In the genomic region with DNA sequence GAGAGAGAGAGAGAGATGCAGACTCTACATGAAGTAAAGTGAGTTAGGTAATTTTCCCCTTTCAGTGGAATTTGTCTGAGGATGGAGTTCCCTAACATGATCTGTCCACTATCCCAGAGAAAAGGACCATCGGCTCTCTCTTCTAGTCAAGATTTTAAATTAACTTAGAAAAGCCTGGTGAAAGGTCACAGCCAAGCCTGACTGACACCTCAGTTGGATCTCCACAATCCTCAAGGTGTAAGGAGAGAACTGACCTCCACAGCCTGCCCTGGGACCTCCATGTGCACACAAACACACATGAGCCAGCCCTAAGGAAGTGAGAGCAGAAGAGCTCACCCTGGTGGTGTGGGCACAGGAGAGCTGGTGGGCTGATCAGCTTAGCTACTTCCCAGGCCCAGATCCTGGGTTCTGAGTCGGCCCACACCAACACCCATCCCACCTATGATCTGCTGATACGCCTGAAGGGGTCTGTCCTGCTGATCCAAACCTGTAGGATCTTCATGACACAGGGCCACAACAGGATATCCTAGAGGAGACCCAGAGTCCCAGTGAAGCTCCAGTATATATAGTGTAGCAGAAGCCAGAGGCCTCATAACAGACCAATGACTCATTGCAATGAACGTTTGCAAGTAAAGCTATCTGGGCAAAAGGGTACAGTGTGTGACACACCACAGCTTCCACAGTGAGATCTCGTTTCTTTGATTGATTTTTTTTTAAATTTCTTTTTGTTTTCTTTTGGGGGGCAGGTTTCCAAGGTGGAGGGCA, we compare ENCODE assay signal across 18 mouse cellular contexts. TPM values are rescaled to one million over a fixed set of nuclear protein-coding genes. Genes with fewer than 3 reads are reported as not detected.
A peak's percentile ranks its signal among the peaks of the same experiment; 100 is the strongest.
DNase-seq lines count a peak whose midpoint lies in the region; ATAC-seq and TF ChIP-seq lines count a peak whose summit lies in the region.
"Had no signal": no experiment of that assay in that cellular context is flagged by ENCODE, and none has a peak within 500 bp of the region (broad histone marks: within the 10 kb centered on the region; RNA-seq: fewer than 3 reads in every experiment).

No protein-coding gene starts in this region.

- no peak for DNase-seq in heart, postnatal 0 days (ENCODE audit: low spot score)
- no peak for DNase-seq in heart, postnatal 14 days
- peak; percentile 32 for DNase-seq in urinary bladder, adult 2 months (ENCODE audit: low spot score)
- DNase-seq in urinary bladder, postnatal 10 days (ENCODE audit: low spot score): no peak
- peak; percentile 42 for DNase-seq in yolk sac, embryonic 10.5 days (ENCODE audit: low spot score)
- no peak for DNase-seq in hindbrain, embryonic 10.5 days (ENCODE audit: low spot score)
- DNase-seq in hindbrain, embryonic 11.5 days (ENCODE audit: low spot score): no peak
- DNase-seq: adrenal gland, postnatal 10 days; gastrocnemius, postnatal 14 days; spleen, adult 18-20 months had no signal

- H3K4me2 ChIP-seq in heart, postnatal 0 days (ENCODE audit: low read depth, low read length): no peak overlapping the region
- H3K4me2 ChIP-seq in intestine, postnatal 0 days (replicated peaks; ENCODE audit: low read depth): no peak overlapping the region
- no peak overlapping the region for H3K4me2 ChIP-seq in hindbrain, embryonic 11.5 days (replicated peaks; ENCODE audit: low read depth, low read length)
- H3K4me2 ChIP-seq: forebrain, embryonic 15.5 days; heart, embryonic 15.5 days; limb, embryonic 13.5 days; lung, embryonic 15.5 days; midbrain, embryonic 13.5 days; neural tube, embryonic 12.5 days had no signal

- H3K9ac ChIP-seq in heart, postnatal 0 days (replicated peaks; ENCODE audit: low read depth, low read length): no peak overlapping the region
- H3K9ac ChIP-seq in intestine, postnatal 0 days (ENCODE audit: low read depth, low read length): no peak overlapping the region
- H3K9ac ChIP-seq in hindbrain, embryonic 11.5 days (ENCODE audit: low read depth, low read length): no peak overlapping the region
- H3K9ac ChIP-seq: forebrain, embryonic 15.5 days; heart, embryonic 15.5 days; limb, embryonic 13.5 days; lung, embryonic 15.5 days; midbrain, embryonic 13.5 days; neural tube, embryonic 12.5 days had no signal

- 60% methylated on average over 5 of the region's 5 CpGs for WGBS in heart, postnatal 0 days
- 47% methylated on average over 5 of the region's 5 CpGs for WGBS in intestine, postnatal 0 days
- 84% methylated on average over 5 of the region's 5 CpGs for WGBS in hindbrain, embryonic 10.5 days
- 78% methylated on average over 5 of the region's 5 CpGs for WGBS in hindbrain, embryonic 11.5 days

- no peaks in the 10 kb centered on the region for H3K27me3 ChIP-seq in heart, postnatal 0 days (ENCODE audit: control insufficient read depth, insufficient read depth, low read length)
- no peaks in the 10 kb centered on the region for H3K27me3 ChIP-seq in intestine, postnatal 0 days (replicated peaks; ENCODE audit: control insufficient read depth, insufficient read depth, low read length)
- no peaks in the 10 kb centered on the region for H3K27me3 ChIP-seq in hindbrain, embryonic 10.5 days (ENCODE audit: insufficient read depth, poor library complexity, severe bottlenecking)
- H3K27me3 ChIP-seq in hindbrain, embryonic 11.5 days (ENCODE audit: control insufficient read depth, insufficient read depth, low read length): no peaks in the 10 kb centered on the region
- H3K27me3 ChIP-seq: forebrain, embryonic 15.5 days; heart, embryonic 15.5 days; limb, embryonic 13.5 days; lung, embryonic 15.5 days; midbrain, embryonic 13.5 days; neural tube, embryonic 12.5 days had no signal

- H3K9me3 ChIP-seq in heart, postnatal 0 days (replicated peaks; ENCODE audit: control insufficient read depth, low read length): no peaks in the 10 kb centered on the region
- H3K9me3 ChIP-seq in intestine, postnatal 0 days (ENCODE audit: control insufficient read depth): no peaks in the 10 kb centered on the region
- H3K9me3 ChIP-seq in hindbrain, embryonic 10.5 days: no peaks in the 10 kb centered on the region
- H3K9me3 ChIP-seq in hindbrain, embryonic 11.5 days (ENCODE audit: control insufficient read depth, low read length): no peaks in the 10 kb centered on the region
- H3K9me3 ChIP-seq: forebrain, embryonic 15.5 days; heart, embryonic 15.5 days; limb, embryonic 13.5 days; lung, embryonic 15.5 days; midbrain, embryonic 13.5 days; neural tube, embryonic 12.5 days had no signal

- intact Hi-C loops in heart, postnatal 14 days (cut with DNase I): no loop called here

- TF ChIP-seq EP300 in heart, postnatal 0 days (IDR thresholded peaks at IDR 0.05; ENCODE audit: low read depth): no peak

- peak; percentile 82 for ATAC-seq in heart, postnatal 0 days (ENCODE audit: insufficient read depth, low read depth)
- ATAC-seq in intestine, postnatal 0 days: peak; percentile 78
- ATAC-seq in hindbrain, embryonic 11.5 days (ENCODE audit: low FRiP score): no peak
- ATAC-seq: CD4-positive, CD25-positive, alpha-beta regulatory T cell, adult 4 months; forebrain, embryonic 15.5 days; midbrain, embryonic 13.5 days had no signal

- no peaks in the 10 kb centered on the region for H3K4me1 ChIP-seq in heart, postnatal 0 days (ENCODE audit: control insufficient read depth, insufficient read depth)
- no peaks in the 10 kb centered on the region for H3K4me1 ChIP-seq in intestine, postnatal 0 days (replicated peaks; ENCODE audit: control insufficient read depth, insufficient read depth, low read length)
- no peaks in the 10 kb centered on the region for H3K4me1 ChIP-seq in hindbrain, embryonic 10.5 days (replicated peaks)
- no peaks in the 10 kb centered on the region for H3K4me1 ChIP-seq in hindbrain, embryonic 11.5 days (replicated peaks; ENCODE audit: control insufficient read depth, insufficient read depth, low read length)
- H3K4me1 ChIP-seq: forebrain, embryonic 15.5 days; heart, embryonic 15.5 days; lung, embryonic 15.5 days; midbrain, embryonic 13.5 days; neural tube, embryonic 12.5 days had no signal

- TF ChIP-seq CTCF in heart, postnatal 0 days (IDR thresholded peaks at IDR 0.05; ENCODE audit: low read depth): no peak
- TF ChIP-seq CTCF in intestine, postnatal 0 days (IDR thresholded peaks at IDR 0.05; ENCODE audit: low read depth): peak; percentile 35

- H3K27ac ChIP-seq in heart, postnatal 0 days (ENCODE audit: low read depth): peak overlapping the region; percentile 32; the same call in 1 of the 2 replicates
- peak overlapping the region; percentile 35; the same call in 1 of the 2 replicates for H3K27ac ChIP-seq in intestine, postnatal 0 days (ENCODE audit: low read depth, low read length)
- no peak overlapping the region for H3K27ac ChIP-seq in hindbrain, embryonic 10.5 days
- no peak overlapping the region for H3K27ac ChIP-seq in hindbrain, embryonic 11.5 days (ENCODE audit: low read depth, low read length)
- H3K27ac ChIP-seq: forebrain, embryonic 15.5 days; heart, embryonic 15.5 days; limb, embryonic 13.5 days; lung, embryonic 15.5 days; midbrain, embryonic 13.5 days; neural tube, embryonic 12.5 days had no signal

- H3K4me3 ChIP-seq in heart, postnatal 0 days (ENCODE audit: low read depth, low read length): no peak overlapping the region
- H3K4me3 ChIP-seq in intestine, postnatal 0 days (ENCODE audit: low read depth, low read length): no peak overlapping the region
- no peak overlapping the region for H3K4me3 ChIP-seq in hindbrain, embryonic 10.5 days
- H3K4me3 ChIP-seq in hindbrain, embryonic 11.5 days (ENCODE audit: low read depth, low read length): no peak overlapping the region
- H3K4me3 ChIP-seq: forebrain, embryonic 15.5 days; heart, embryonic 15.5 days; limb, embryonic 13.5 days; lung, embryonic 15.5 days; midbrain, embryonic 13.5 days; neural tube, embryonic 12.5 days had no signal

- H3K36me3 ChIP-seq in heart, postnatal 0 days (replicated peaks; ENCODE audit: control insufficient read depth, insufficient read depth, low read length): no peaks in the 10 kb centered on the region
- no peaks in the 10 kb centered on the region for H3K36me3 ChIP-seq in intestine, postnatal 0 days (ENCODE audit: control insufficient read depth, insufficient read depth)
- H3K36me3 ChIP-seq in hindbrain, embryonic 10.5 days: no peaks in the 10 kb centered on the region
- H3K36me3 ChIP-seq in hindbrain, embryonic 11.5 days (ENCODE audit: control insufficient read depth, insufficient read depth, low read length): no peaks in the 10 kb centered on the region
- H3K36me3 ChIP-seq: forebrain, embryonic 15.5 days; heart, embryonic 15.5 days; limb, embryonic 13.5 days; lung, embryonic 15.5 days; midbrain, embryonic 13.5 days; neural tube, embryonic 12.5 days had no signal

RNA-seq across cellular contexts. Expression of gene Phc3, which starts 12.6 kb away (rescaled TPM):
- total RNA-seq in heart, postnatal 0 days (2014; rRNA removed; ENCODE audit: low replicate concordance): 10.3 and 14.5 TPM in 2 replicates
- polyA plus RNA-seq in heart, postnatal 0 days (2015; fragmentation: Nextera tagmentation; extraction: Ambion mirVana): 3.3 and 3.6 TPM in 2 replicates
- total RNA-seq in heart, postnatal 14 days (2021): 10 to 100 TPM; 17.4 to 20.7 TPM
- polyA plus RNA-seq in urinary bladder, adult 2 months (2012; rRNA removed): 20.9 and 25.0 TPM in 2 replicates
- 3.5 and 3.8 TPM in 2 replicates for polyA plus RNA-seq in intestine, postnatal 0 days (2015; fragmentation: Nextera tagmentation; extraction: Ambion mirVana)
- polyA plus RNA-seq in hindbrain, embryonic 10.5 days (2016; fragmentation: Nextera tagmentation; extraction: Ambion mirVana): 4.1 and 5.0 TPM in 2 replicates
- 5.3 and 7.3 TPM in 2 replicates for polyA plus RNA-seq in hindbrain, embryonic 11.5 days (2014; fragmentation: Nextera tagmentation; extraction: Ambion mirVana)

RNA-seq across cellular contexts. Expression of gene Prkci, which starts 13.7 kb away (rescaled TPM):
- 26.1 and 39.3 TPM in 2 replicates for total RNA-seq in heart, postnatal 0 days (2014; rRNA removed; ENCODE audit: low replicate concordance)
- 8.7 and 9.0 TPM in 2 replicates for polyA plus RNA-seq in heart, postnatal 0 days (2015; fragmentation: Nextera tagmentation; extraction: Ambion mirVana)
- 10 to 100 TPM; 17.6 to 18.0 TPM for total RNA-seq in heart, postnatal 14 days (2021)
- polyA plus RNA-seq in urinary bladder, adult 2 months (2012; rRNA removed): 59.5 and 76.8 TPM in 2 replicates
- polyA plus RNA-seq in intestine, postnatal 0 days (2015; fragmentation: Nextera tagmentation; extraction: Ambion mirVana): 14.0 and 14.5 TPM in 2 replicates
- polyA plus RNA-seq in hindbrain, embryonic 10.5 days (2016; fragmentation: Nextera tagmentation; extraction: Ambion mirVana): 23.9 and 36.4 TPM in 2 replicates
- 37.3 and 41.1 TPM in 2 replicates for polyA plus RNA-seq in hindbrain, embryonic 11.5 days (2014; fragmentation: Nextera tagmentation; extraction: Ambion mirVana)

Comparison
In these comparisons a context has a peak if more than half of its experiments do, and no peak if none do; other contexts are left out.
1. DNase-seq: peak in urinary bladder, adult 2 months (single experiment) and yolk sac, embryonic 10.5 days (single experiment); none in heart, postnatal 0 days (single experiment), heart, postnatal 14 days (0 of 2), urinary bladder, postnatal 10 days (single experiment), hindbrain, embryonic 10.5 days (single experiment) and hindbrain, embryonic 11.5 days (single experiment).
2. H3K27ac ChIP-seq: peak in heart, postnatal 0 days (single experiment) and intestine, postnatal 0 days (single experiment); none in hindbrain, embryonic 10.5 days (single experiment) and hindbrain, embryonic 11.5 days (single experiment).